Mouse (Mus musculus): ENCODE results near the gene Elovl3.

GRCm38 (mm10) chr19:46110781-46111180 lies 20.9 kb upstream of the Elovl3 start:
- TF ChIP-seq POLR2A (IDR thresholded peaks at IDR 0.05; ENCODE audit: insufficient read depth, low read length) (no peak), CTCF (IDR thresholded peaks at IDR 0.05; ENCODE audit: low read depth, low read length) (no peak)
